Mouse (Mus musculus) embryo, embryonic 11.5 days (tissue): Measurements from ENCODE around the gene Emc6.
A peak's percentile ranks its signal among the peaks of the same experiment; 100 is the strongest.

ENCODE experiments used
- DNase-seq: peaks from one replicate; pipeline ENCODE4 v3.0.0-alpha.2; 2012; ENCODE audit warnings: low read depth, low spot score

Emc6 gene

GRCm38 (mm10) chr11:73176608-73177508 lies at the start of gene Emc6, which contains the start of gene Tax1bp3:
TSS of gene Emc6 (minus strand) at chr11:73177037.
TSS of gene Tax1bp3 (plus strand) at chr11:73177083.
- DNase-seq = peak; percentile 95

- no peak for DNase-seq
These were observed 49.0 kb upstream of the Emc6 start for GRCm38 (mm10) chr11:73225856-73226255.

- DNase-seq = no peak
These were observed 47.1 kb upstream of the Emc6 start for GRCm38 (mm10) chr11:73223966-73224365.

GRCm38 (mm10) chr11:73222846-73223245 lies 46.0 kb upstream of the Emc6 start:
- DNase-seq = no peak

- no peak for DNase-seq
These were observed 43.8 kb upstream of the Emc6 start for GRCm38 (mm10) chr11:73220651-73221050.

GRCm38 (mm10) chr11:73219671-73220070 lies 42.8 kb upstream of the Emc6 start:
- no peak for DNase-seq

GRCm38 (mm10) chr11:73213956-73214355 lies 37.1 kb upstream of the Emc6 start:
- DNase-seq = no peak

GRCm38 (mm10) chr11:73207621-73208020 lies 30.8 kb upstream of the Emc6 start:
- DNase-seq = no peak

GRCm38 (mm10) chr11:73205194-73205593 lies 28.4 kb upstream of the Emc6 start:
- no peak for DNase-seq

GRCm38 (mm10) chr11:73203895-73204294 lies 27.1 kb upstream of the Emc6 start:
- DNase-seq = no peak

GRCm38 (mm10) chr11:73201597-73201996 lies 24.8 kb upstream of the Emc6 start:
- no peak for DNase-seq

- DNase-seq = no peak
These were observed 24.2 kb upstream of the Emc6 start for GRCm38 (mm10) chr11:73201021-73201420.

GRCm38 (mm10) chr11:73199879-73200278 lies 23.0 kb upstream of the Emc6 start:
- no peak for DNase-seq

GRCm38 (mm10) chr11:73199230-73199712 lies 22.4 kb upstream of the Emc6 start, which contains the start of gene Shpk:
TSS of gene Shpk (plus strand) at chr11:73199460.
- DNase-seq = peak; percentile 87

GRCm38 (mm10) chr11:73198603-73199229 lies 21.9 kb upstream of the Emc6 start, which contains the start of gene Ctns:
TSS of gene Ctns (minus strand) at chr11:73199042.
- peak; percentile 77 for DNase-seq

GRCm38 (mm10) chr11:73198190-73198589 lies 21.4 kb upstream of the Emc6 start:
- no peak for DNase-seq

GRCm38 (mm10) chr11:73194444-73194843 lies 17.6 kb upstream of the Emc6 start:
- no peak for DNase-seq

- DNase-seq = no peak
These were observed 16.2 kb upstream of the Emc6 start for GRCm38 (mm10) chr11:73193047-73193446.

GRCm38 (mm10) chr11:73187231-73187630 lies 10.4 kb upstream of the Emc6 start:
- no peak for DNase-seq

- no peak for DNase-seq
These were observed 9.2 kb upstream of the Emc6 start for GRCm38 (mm10) chr11:73185872-73186615.

- no peak for DNase-seq
These were observed 1.1 kb upstream of the Emc6 start for GRCm38 (mm10) chr11:73177895-73178294.

GRCm38 (mm10) chr11:73177509-73177875 lies 655 bp upstream of the Emc6 start:
- DNase-seq = peak; percentile 57
